Mouse (Mus musculus): ENCODE measurements around the gene Snf8. TPM values are rescaled to one million over a fixed set of nuclear protein-coding genes. Genes with fewer than 3 reads are reported as not detected.

The Snf8 gene
- polyA plus RNA-seq (2012; fragmentation: generic; extraction: Trizol) = 106 TPM
- long read RNA-seq, experiment 1, transcript Snf8-201 (8 exons, 1,004 nt) = major isoform, 25 of 44 reads
- long read RNA-seq, experiment 1, partial matches to known transcripts = 8 of 44 reads
- long read RNA-seq, experiment 1, other reads (novel, unspliced or antisense) = 4 of 44 reads
- long read RNA-seq, experiment 2, partial matches to known transcripts = 0 of 3 reads
- long read RNA-seq, experiment 2, other reads (novel, unspliced or antisense) = 1 of 3 reads

DNA sequence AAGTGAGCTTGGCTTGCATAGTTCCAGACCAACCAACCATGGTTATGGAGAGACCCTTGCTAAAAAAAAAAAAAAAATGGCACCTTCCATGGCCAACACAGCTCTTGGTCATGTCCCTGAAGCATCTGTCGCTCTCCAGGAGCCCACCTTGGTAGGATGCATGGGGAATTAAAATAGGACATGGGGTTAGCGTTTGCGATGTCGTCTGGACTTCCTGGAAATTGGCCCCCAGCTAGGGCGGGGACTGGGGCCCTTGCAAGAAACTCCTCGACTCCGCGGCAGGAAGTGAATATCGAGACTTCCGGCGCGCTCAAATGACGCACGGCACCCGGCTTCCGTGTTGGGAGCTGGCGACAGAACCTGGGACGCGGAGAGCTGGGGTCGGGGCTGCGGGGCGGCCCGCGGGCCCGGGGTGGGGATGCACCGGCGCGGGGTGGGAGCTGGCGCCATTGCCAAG lies at the start of gene Snf8:
TSS of gene Snf8 (plus strand) at position 290 of the 457 bp plus-strand sequence.
- peaks cover 7% of the 10 kb centered on the region for H3K79me3 ChIP-seq (ENCODE audit: low read depth)
- peaks cover 9% of the 10 kb centered on the region for H3K36me3 ChIP-seq (ENCODE audit: control insufficient read depth, insufficient read depth)
- no peak for TF ChIP-seq FOSL1 (IDR thresholded peaks at IDR 0.05; ENCODE audit: insufficient read depth, low read length, poor library complexity, severe bottlenecking)
- peak; percentile 40 for TF ChIP-seq MAX (IDR thresholded peaks at IDR 0.05)
- peaks cover 13% of the 10 kb centered on the region for H3K27me3 ChIP-seq (ENCODE audit: control insufficient read depth, insufficient read depth, insufficient read length)
- H3ac ChIP-seq (ENCODE audit: control insufficient read depth, insufficient read length, low read depth) = peak within 1 kb of the TSS; percentile 81
- peaks cover 17% of the 10 kb centered on the region for H3K79me2 ChIP-seq (ENCODE audit: control insufficient read depth, insufficient read depth)
- peak within 1 kb of the TSS; percentile 91 for H3K4me3 ChIP-seq (ENCODE audit: insufficient read depth, poor library complexity, severe bottlenecking)

DNA sequence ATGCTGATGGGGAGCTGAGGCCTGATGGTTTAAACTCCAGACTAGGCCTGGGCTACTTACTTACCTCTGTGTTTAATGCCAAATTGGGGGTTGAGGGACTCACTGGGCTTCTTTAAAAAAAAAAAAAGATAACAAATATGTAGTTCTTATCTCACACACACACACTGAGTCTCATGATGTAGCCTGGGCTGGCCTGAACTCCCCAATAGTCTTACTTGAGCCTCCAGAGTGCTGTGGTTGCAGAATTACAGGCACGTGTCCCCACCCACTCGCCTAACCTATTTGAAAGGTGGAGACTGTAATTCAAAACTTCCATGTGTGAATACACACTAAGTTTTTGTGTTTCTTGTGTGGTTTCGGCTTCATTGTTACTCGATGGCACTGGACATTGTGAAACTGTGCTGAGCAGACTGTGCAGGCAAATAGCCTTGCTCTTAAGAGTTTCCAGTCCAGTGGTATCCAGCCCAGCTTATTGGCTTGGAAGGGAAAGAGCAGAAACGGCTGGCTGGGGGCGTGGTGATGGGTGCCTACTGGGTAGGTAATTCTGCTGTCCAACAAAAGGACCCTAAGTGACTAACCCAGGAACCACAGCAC lies 46.7 kb upstream of the Snf8 start:
- H3K79me3 ChIP-seq (ENCODE audit: low read depth) = no peaks in the 10 kb centered on the region
- no peak for TF ChIP-seq MYOD1 (IDR thresholded peaks at IDR 0.05; ENCODE audit: control insufficient read depth, insufficient read length, low read depth)
- no peak for TF ChIP-seq MAX (IDR thresholded peaks at IDR 0.05)
- TF ChIP-seq CTCF (IDR thresholded peaks at IDR 0.05; ENCODE audit: control insufficient read depth, insufficient read depth, insufficient read length) = no peak
- TF ChIP-seq FOSL1 (IDR thresholded peaks at IDR 0.05; ENCODE audit: insufficient read depth, low read length, poor library complexity, severe bottlenecking) = no peak
- TF ChIP-seq CEBPB (IDR thresholded peaks at IDR 0.05; ENCODE audit: low read depth) = no peak
- TF ChIP-seq USF1 (IDR thresholded peaks at IDR 0.05; ENCODE audit: low read depth) = no peak
- no peak for TF ChIP-seq MYOG (IDR thresholded peaks at IDR 0.05; ENCODE audit: control insufficient read depth, extremely low read depth, insufficient read length)
- no peak overlapping the region for H3K4me3 ChIP-seq (ENCODE audit: insufficient read depth, poor library complexity, severe bottlenecking)
- no peak overlapping the region for H3ac ChIP-seq (ENCODE audit: control insufficient read depth, insufficient read length, low read depth)
- H3K36me3 ChIP-seq (ENCODE audit: control insufficient read depth, insufficient read depth) = no peaks in the 10 kb centered on the region
- peaks cover 37% of the 10 kb centered on the region for H3K27me3 ChIP-seq (ENCODE audit: control insufficient read depth, insufficient read depth, insufficient read length)
- H3K79me2 ChIP-seq (ENCODE audit: control insufficient read depth, insufficient read depth) = no peaks in the 10 kb centered on the region

DNA sequence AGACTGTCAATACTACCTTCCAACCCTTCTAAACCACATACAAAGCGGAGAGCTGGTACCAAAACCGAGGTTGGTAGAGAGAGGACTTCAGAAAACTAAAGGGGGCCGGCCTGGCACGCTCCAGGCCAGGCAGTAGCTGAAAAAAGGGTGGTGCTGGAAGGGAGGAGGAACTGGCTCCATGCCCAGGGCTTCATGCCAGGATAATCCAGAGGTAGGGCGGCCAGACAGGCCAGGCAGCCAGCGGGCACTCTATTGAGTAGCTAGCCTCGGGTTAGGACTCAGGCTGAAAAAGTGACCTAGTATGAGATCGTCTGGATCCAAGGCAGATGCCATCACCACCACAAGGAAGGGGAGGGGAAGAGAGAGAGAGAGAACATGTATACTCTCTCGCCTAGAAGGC lies 46.2 kb upstream of the Snf8 start:
- TF ChIP-seq USF1 (IDR thresholded peaks at IDR 0.05; ENCODE audit: low read depth) = no peak
- Histone ChIP-seq H3K27me3 (ENCODE audit: control insufficient read depth, insufficient read depth, insufficient read length) (peaks cover 42% of the 10 kb centered on the region), H3K79me2 (ENCODE audit: control insufficient read depth, insufficient read depth) (no peaks in the 10 kb centered on the region), H3K36me3 (ENCODE audit: control insufficient read depth, insufficient read depth) (no peaks in the 10 kb centered on the region), H3ac (ENCODE audit: control insufficient read depth, insufficient read length, low read depth) (no peak overlapping the region), H3K4me3 (ENCODE audit: insufficient read depth, poor library complexity, severe bottlenecking) (no peak overlapping the region), H3K79me3 (ENCODE audit: low read depth) (no peaks in the 10 kb centered on the region)

DNA sequence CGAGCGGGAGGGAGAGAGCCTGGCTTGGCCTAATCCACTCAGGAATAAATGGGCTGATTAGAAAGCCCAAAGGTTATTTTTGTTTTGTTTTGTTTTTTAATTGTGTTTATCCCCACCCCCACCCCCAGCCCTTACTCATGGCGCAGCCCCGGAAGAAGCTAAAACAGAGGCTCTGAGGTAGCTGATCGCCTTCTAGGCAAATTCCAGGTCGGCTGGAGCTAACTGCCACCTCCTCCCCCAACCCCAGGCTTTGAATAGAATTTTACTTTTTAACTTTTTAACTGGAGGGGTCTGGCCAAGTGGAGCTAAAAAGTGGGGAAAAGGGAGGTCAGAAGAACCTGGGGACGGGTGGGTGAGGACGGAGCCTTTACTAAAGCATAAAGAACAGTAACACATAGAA lies 44.8 kb upstream of the Snf8 start:
- Histone ChIP-seq H3K79me3 (ENCODE audit: low read depth) (no peaks in the 10 kb centered on the region), H3K36me3 (ENCODE audit: control insufficient read depth, insufficient read depth) (no peaks in the 10 kb centered on the region), H3K27me3 (ENCODE audit: control insufficient read depth, insufficient read depth, insufficient read length) (peaks cover 50% of the 10 kb centered on the region), H3K4me3 (ENCODE audit: insufficient read depth, poor library complexity, severe bottlenecking) (no peak overlapping the region), H3K79me2 (ENCODE audit: control insufficient read depth, insufficient read depth) (no peaks in the 10 kb centered on the region), H3ac (ENCODE audit: control insufficient read depth, insufficient read length, low read depth) (no peak overlapping the region)
- TF ChIP-seq USF1 (IDR thresholded peaks at IDR 0.05; ENCODE audit: low read depth) = no peak
- no peak for TF ChIP-seq MYOG (IDR thresholded peaks at IDR 0.05; ENCODE audit: control insufficient read depth, extremely low read depth, insufficient read length)
- TF ChIP-seq CEBPB (IDR thresholded peaks at IDR 0.05; ENCODE audit: low read depth) = no peak
- no peak for TF ChIP-seq MAX (IDR thresholded peaks at IDR 0.05)
- no peak for TF ChIP-seq CTCF (IDR thresholded peaks at IDR 0.05; ENCODE audit: control insufficient read depth, insufficient read depth, insufficient read length)
- no peak for TF ChIP-seq MYOD1 (IDR thresholded peaks at IDR 0.05; ENCODE audit: control insufficient read depth, insufficient read length, low read depth)
- TF ChIP-seq FOSL1 (IDR thresholded peaks at IDR 0.05; ENCODE audit: insufficient read depth, low read length, poor library complexity, severe bottlenecking) = no peak

DNA sequence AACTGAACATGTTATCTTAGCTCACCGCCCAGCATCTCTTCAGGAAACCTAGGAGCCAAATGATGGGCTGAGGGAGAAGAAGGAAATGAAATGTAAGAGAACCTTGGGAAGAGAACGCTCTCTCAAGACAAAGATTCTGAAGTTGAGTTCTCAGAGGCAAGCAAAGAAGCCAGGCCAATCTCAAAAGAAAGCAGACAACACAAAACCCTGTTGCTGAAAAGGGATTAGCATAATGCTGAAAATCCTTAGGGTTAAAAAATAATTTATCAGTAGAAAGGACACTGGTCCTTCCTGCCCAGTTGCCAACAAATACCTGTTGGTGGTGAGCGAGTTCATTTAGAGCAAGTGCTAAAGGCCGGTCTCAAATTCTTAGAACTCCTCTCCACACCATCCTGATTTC lies 44.3 kb upstream of the Snf8 start:
- Histone ChIP-seq H3K79me2 (ENCODE audit: control insufficient read depth, insufficient read depth) (no peaks in the 10 kb centered on the region), H3K79me3 (ENCODE audit: low read depth) (no peaks in the 10 kb centered on the region), H3K36me3 (ENCODE audit: control insufficient read depth, insufficient read depth) (no peaks in the 10 kb centered on the region), H3ac (ENCODE audit: control insufficient read depth, insufficient read length, low read depth) (no peak overlapping the region), H3K27me3 (ENCODE audit: control insufficient read depth, insufficient read depth, insufficient read length) (peaks cover 52% of the 10 kb centered on the region), H3K4me3 (ENCODE audit: insufficient read depth, poor library complexity, severe bottlenecking) (no peak overlapping the region)
- TF ChIP-seq MAX (IDR thresholded peaks at IDR 0.05) (no peak), MYOD1 (IDR thresholded peaks at IDR 0.05; ENCODE audit: control insufficient read depth, insufficient read length, low read depth) (no peak), CTCF (IDR thresholded peaks at IDR 0.05; ENCODE audit: control insufficient read depth, insufficient read depth, insufficient read length) (no peak), USF1 (IDR thresholded peaks at IDR 0.05; ENCODE audit: low read depth) (no peak)

DNA sequence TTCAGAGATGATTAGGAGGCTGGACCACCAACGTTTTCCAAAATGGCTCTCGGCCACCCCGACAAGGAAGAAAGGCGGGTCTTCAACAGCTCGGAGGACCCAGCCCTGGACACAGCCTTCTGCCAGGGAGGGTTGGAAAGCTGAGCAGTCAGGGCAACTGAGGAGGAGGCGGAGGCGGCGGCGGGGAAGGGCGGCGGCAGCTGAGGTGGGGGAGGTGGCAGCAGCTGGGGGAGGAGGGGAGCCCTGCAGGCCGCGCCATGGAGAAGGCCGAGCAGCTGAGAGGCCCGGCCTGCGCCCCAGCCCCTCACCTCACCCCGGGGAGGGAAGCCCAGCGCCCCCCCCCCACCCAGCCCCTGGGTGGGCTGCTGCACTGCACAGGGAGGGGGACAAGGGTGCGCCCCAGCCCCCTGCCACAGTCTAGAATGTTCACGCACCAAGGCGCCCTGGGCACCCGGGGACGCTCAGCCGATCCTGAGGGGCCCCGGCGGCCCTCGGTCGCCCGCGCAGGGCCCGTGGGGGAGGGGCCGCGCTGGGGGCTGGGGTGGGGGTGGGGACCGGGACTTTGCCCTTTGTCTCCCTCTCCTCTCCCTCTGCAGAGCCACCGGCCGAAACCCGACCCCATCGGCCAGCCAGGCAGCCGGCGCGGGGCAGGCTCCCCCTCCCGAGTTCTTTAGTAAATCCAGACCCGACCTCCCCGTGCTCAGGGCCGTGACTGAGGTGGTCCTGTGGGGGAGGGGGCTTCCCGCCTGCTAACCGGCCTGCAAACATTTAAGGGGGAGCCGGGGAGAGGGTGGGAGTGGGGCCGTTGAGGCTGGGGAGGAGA lies 43.6 kb upstream of the Snf8 start:
- H3K4me3 ChIP-seq (ENCODE audit: insufficient read depth, poor library complexity, severe bottlenecking) = no peak overlapping the region
- H3K79me2 ChIP-seq (ENCODE audit: control insufficient read depth, insufficient read depth) = no peaks in the 10 kb centered on the region
- TF ChIP-seq USF1 (IDR thresholded peaks at IDR 0.05; ENCODE audit: low read depth) (no peak), MYOD1 (IDR thresholded peaks at IDR 0.05; ENCODE audit: control insufficient read depth, insufficient read length, low read depth) (no peak), FOSL1 (IDR thresholded peaks at IDR 0.05; ENCODE audit: insufficient read depth, low read length, poor library complexity, severe bottlenecking) (no peak), MYOG (IDR thresholded peaks at IDR 0.05; ENCODE audit: control insufficient read depth, extremely low read depth, insufficient read length) (no peak), MAX (IDR thresholded peaks at IDR 0.05) (no peak), CEBPB (IDR thresholded peaks at IDR 0.05; ENCODE audit: low read depth) (no peak), CTCF (IDR thresholded peaks at IDR 0.05; ENCODE audit: control insufficient read depth, insufficient read depth, insufficient read length) (no peak)

More for the DNA sequence above, 43.6 kb upstream of the Snf8 start:
- no peak overlapping the region for H3ac ChIP-seq (ENCODE audit: control insufficient read depth, insufficient read length, low read depth)
- H3K27me3 ChIP-seq (ENCODE audit: control insufficient read depth, insufficient read depth, insufficient read length) = peaks cover 52% of the 10 kb centered on the region
- H3K79me3 ChIP-seq (ENCODE audit: low read depth) = no peaks in the 10 kb centered on the region
- no peaks in the 10 kb centered on the region for H3K36me3 ChIP-seq (ENCODE audit: control insufficient read depth, insufficient read depth)

All from C2C12 (cell line).